Mouse (Mus musculus) spleen, embryonic (tissue): ENCODE data around the gene Khdrbs1.
"Not testable (repeated sequence)": the region's sequence is repeated elsewhere in the genome, so short reads cannot be mapped to it uniquely, and the experiment has no call there.

Source experiments
- CTCF ChIA-PET: fragments of 350-600 bp; sonication (Branson Sonifier 250); formaldehyde crosslinking; loops from one replicate; lab custom pipeline; 2022; lab: Charles Lee

Khdrbs1 gene

GRCm38 (mm10) chr4:129742232-129743009 lies at the start of gene Khdrbs1:
TSS of gene Khdrbs1 (minus strand) at chr4:129742303.
- CTCF ChIA-PET = interaction anchor here (1.0 to 1.4 kb wide), 2 partner anchors 12 to 45 kb away, joined by 3 read pairs; no protein-coding TSS in a partner anchor

GRCm38 (mm10) chr4:129791399-129791798 lies 49.3 kb upstream of the Khdrbs1 start:
- CTCF ChIA-PET = interaction anchor here (0.6 kb wide), 1 partner anchor 144 kb away, joined by 7 read pairs; no protein-coding TSS in a partner anchor

- CTCF ChIA-PET = interaction anchor here (0.7 to 1.6 kb wide), 3 partner anchors 20 to 63 kb away, joined by 3 to 5 read pairs (median 4); no protein-coding TSS in a partner anchor
These were observed 48.4 kb upstream of the Khdrbs1 start for GRCm38 (mm10) chr4:129790475-129790874.

GRCm38 (mm10) chr4:129789635-129790034 lies 47.5 kb upstream of the Khdrbs1 start:
- CTCF ChIA-PET = interaction anchor here (0.6 to 1.6 kb wide), 3 partner anchors 19 to 39 kb away, joined by 4 to 8 read pairs (median 5); no protein-coding TSS in a partner anchor

GRCm38 (mm10) chr4:129788693-129789092 lies 46.6 kb upstream of the Khdrbs1 start:
- CTCF ChIA-PET = interaction anchor here (0.5 to 1.1 kb wide), 4 partner anchors 33 to 928 kb away, joined by 3 read pairs; no protein-coding TSS in a partner anchor

GRCm38 (mm10) chr4:129785178-129785577 lies 43.1 kb upstream of the Khdrbs1 start:
- CTCF ChIA-PET = interaction anchor here (0.7 to 1.7 kb wide), 4 partner anchors 10 to 57 kb away, joined by 3 to 4 read pairs (median 3); no protein-coding TSS in a partner anchor

GRCm38 (mm10) chr4:129783506-129783905 lies 41.4 kb upstream of the Khdrbs1 start:
- CTCF ChIA-PET = interaction anchor here (0.7 to 1.0 kb wide), 2 partner anchors 57 to 83 kb away, joined by 3 read pairs; no protein-coding TSS in a partner anchor

- CTCF ChIA-PET = interaction anchor here (0.7 kb wide), 1 partner anchor 58 kb away, joined by 3 read pairs; no protein-coding TSS in a partner anchor
These were observed 40.8 kb upstream of the Khdrbs1 start for GRCm38 (mm10) chr4:129782857-129783331.

- CTCF ChIA-PET = interaction anchor here (0.6 kb wide), 1 partner anchor 78 kb away, joined by 4 read pairs; no protein-coding TSS in a partner anchor
These were observed 40.0 kb upstream of the Khdrbs1 start for GRCm38 (mm10) chr4:129781881-129782675.

GRCm38 (mm10) chr4:129771672-129772521 lies 29.8 kb upstream of the Khdrbs1 start:
- CTCF ChIA-PET = interaction anchor here (1.7 kb wide), 1 partner anchor 76 kb away, joined by 4 read pairs; the partner anchor contains the start of gene Tmem39b

GRCm38 (mm10) chr4:129771314-129771671 lies 29.2 kb upstream of the Khdrbs1 start:
- CTCF ChIA-PET = interaction anchor here (1.7 kb wide), 1 partner anchor 75 kb away, joined by 4 read pairs; the partner anchor contains the start of gene Tmem39b

- CTCF ChIA-PET = interaction anchor here (0.6 to 1.7 kb wide), 2 partner anchors 19 to 74 kb away, joined by 4 to 5 read pairs; partner anchors contain the start of gene Tmem39b
These were observed 28.5 kb upstream of the Khdrbs1 start for GRCm38 (mm10) chr4:129770600-129770999.

GRCm38 (mm10) chr4:129768742-129769141 lies 26.6 kb upstream of the Khdrbs1 start:
- CTCF ChIA-PET = not testable (repeated sequence)

GRCm38 (mm10) chr4:129767782-129768181 lies 25.7 kb upstream of the Khdrbs1 start:
- CTCF ChIA-PET = interaction anchor here (0.6 kb wide), 1 partner anchor 58 kb away, joined by 3 read pairs; no protein-coding TSS in a partner anchor

GRCm38 (mm10) chr4:129765351-129765750 lies 23.2 kb upstream of the Khdrbs1 start:
- CTCF ChIA-PET = no interaction called here

- CTCF ChIA-PET = not testable (repeated sequence)
These were observed 20.4 kb upstream of the Khdrbs1 start for GRCm38 (mm10) chr4:129762496-129762895.

GRCm38 (mm10) chr4:129761606-129762005 lies 19.5 kb upstream of the Khdrbs1 start:
- CTCF ChIA-PET = interaction anchor here (0.6 kb wide), 1 partner anchor 24 kb away, joined by 3 read pairs; no protein-coding TSS in a partner anchor

- CTCF ChIA-PET = interaction anchor here (1.2 kb wide), 1 partner anchor 14 kb away, joined by 3 read pairs; the partner anchor contains the start of gene Khdrbs1
These were observed 13.4 kb upstream of the Khdrbs1 start for GRCm38 (mm10) chr4:129755455-129755854.

GRCm38 (mm10) chr4:129754742-129755141 lies 12.6 kb upstream of the Khdrbs1 start:
- CTCF ChIA-PET = interaction anchor here (1.2 kb wide), 1 partner anchor 13 kb away, joined by 3 read pairs; the partner anchor contains the start of gene Khdrbs1

GRCm38 (mm10) chr4:129750430-129750829 lies 8.3 kb upstream of the Khdrbs1 start:
- CTCF ChIA-PET = no interaction called here
